Mouse (Mus musculus): ENCODE measurements around the gene Cacna1c.
"Not testable (repeated sequence)": the region's sequence is repeated elsewhere in the genome, so short reads cannot be mapped to it uniquely, and the experiment has no call there.

Cacna1c gene

DNA sequence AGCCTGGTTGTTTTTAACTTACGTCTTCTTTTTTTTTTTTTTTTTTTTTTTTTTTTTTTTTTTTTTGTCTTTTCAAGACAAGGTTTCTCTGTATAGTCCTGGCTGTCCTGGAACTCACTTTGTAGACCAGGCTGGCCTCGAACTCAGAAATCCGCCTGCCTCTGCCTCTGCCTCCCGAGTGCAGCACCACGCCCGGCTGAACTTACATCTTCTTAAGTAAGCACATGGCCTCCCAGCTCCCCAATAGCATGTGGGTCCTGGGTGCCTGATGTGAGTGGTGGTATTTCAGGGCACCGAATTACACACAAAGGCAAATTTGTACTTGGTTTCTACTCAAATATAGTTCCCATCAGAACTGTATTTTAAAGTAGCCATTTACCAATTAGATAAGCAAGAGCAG, 9.8 kb upstream of the Cacna1c start:
- not testable (repeated sequence) for DNase-seq

DNA sequence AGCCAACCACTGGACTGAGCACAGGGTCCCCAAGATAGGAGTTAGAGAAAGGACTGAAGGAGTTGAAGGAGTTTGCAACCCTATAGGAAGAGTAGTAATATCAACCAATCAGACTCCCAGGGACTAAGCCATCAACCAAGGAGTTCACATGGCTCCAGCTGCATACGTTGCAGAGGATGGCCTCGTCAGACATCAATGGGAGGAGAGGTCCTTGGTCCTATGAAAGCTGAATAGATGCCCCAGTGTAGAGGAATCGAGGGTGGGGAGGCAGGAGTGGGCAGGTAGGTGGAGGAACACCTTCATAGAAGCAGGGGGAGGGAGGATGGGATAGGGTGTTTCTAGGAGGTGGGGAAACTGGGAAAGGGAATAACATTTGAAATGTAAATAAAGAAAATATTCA, 8.7 kb upstream of the Cacna1c start:
- DNase-seq, result no peak

DNA sequence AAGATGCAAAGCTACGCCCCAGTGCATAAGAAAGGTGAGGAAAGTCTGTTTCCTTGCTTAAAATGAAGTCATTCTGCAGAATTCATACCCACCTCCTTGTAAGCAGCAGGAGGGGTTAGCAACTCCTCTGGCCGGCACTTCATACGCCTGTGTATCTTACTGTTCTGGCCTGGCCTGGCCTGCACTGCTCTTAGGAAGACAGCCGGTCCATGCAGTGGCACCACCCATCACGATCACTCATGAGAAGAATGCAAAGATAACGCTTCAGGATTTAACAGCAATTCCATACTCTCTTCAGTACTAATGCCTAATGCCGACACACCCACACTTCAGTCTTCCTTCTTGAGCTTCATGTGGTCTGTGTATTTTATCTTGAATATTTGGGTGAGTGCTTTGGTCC, 8.1 kb upstream of the Cacna1c start:
- DNase-seq, result no peak

DNA sequence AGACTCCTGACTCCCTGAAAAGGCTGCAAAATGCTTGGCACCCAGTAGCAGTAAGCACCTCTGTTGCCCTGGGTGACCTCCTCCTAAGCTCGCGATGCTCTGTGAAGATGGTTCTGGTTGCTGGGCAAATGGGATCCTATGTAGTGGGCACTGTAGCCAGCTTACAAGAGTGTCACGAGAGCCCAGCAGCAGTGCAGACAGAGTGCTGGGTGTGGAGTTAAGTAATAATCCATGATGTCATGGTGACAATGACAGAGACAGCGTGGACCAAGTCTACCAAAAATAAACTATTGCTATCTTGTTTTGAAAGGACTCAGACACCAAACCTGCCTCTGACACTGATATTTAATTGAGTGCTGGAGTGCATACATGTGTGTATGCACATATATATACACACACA, 5.4 kb upstream of the Cacna1c start:
- no peak for DNase-seq

DNA sequence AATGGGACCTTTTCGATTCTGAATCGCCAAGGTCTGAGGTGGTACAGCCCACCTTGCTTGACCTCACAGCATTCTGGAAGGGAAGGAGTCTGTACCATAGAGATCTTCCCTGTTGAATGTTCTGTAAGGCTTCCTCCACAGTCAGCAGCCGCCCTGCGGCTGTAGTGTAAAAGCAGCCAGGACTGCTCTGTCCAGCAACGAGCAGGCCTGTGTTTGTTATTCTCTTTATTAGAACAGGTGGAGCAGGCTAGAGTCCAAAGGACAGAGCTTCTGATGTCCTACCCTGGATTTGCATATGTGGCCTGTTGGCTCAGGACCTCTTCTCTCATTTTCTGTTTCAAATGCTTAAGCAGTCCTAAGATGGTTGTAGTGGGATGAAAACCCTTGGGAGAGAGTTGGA, 4.1 kb upstream of the Cacna1c start:
- no peak for DNase-seq

DNA sequence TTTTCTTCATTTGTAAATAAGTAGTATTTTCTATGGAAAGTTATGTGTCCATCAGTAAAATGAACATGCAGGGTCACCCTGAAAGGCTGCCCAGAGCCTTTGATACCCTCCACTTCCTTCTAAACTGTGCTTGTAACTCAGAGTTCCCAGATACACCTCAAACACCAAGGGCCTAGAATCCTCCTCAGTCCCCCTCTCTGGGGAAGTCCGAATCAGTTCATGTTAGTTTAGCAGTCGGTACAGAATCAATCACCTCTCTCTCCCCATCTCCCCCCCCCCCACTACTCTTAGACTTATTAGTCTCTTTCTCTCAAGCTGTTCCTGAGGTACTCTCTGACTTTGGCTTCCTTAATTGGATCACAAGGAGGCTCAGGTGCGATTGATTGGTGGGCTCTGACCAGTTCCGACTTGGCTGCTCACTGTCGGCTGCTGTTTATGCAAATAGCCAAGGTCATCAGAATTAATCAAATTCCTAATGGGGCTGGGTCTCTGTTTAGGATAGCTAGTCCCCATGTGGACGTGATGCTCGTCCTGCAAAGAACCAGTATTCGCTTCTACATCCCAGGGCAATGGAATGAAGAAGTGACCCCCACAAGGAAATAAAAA, 3.2 kb upstream of the Cacna1c start:
- no peak for DNase-seq

DNA sequence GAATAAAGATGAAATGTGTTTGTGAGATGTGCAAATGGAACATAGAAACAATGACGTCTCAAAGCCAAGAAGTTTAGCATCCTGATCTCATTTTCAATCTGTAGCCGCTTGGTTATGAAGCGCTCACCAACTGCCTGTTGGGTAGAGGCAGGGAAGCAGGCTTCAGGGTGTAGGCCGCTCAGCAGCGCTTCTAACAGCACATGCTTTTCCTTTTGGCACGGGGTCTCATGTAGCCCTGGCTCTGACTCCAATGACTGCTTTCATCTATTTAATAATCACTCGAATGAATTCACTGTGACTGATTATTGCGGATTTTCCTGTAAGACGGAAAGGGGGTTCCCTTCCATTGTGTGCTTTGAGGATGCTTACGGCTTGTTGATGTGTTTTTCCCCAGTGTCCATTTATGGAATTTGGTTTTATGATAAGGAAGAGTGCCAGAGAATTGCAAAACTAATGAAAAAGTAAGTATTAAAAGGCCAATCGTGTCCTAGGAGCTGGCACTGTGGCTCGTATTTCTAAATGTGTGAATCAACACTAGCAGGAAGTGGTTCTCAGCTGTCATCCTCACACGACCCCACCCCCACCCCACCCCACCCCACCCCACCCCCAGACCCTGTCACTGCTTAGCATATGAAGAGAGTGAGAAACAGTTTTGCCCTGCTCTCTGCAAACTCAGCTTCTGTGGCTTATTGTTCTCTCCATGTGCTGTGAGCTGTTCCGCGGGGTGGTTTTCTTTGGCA, 2.5 kb upstream of the Cacna1c start:
- no peak for DNase-seq

DNA sequence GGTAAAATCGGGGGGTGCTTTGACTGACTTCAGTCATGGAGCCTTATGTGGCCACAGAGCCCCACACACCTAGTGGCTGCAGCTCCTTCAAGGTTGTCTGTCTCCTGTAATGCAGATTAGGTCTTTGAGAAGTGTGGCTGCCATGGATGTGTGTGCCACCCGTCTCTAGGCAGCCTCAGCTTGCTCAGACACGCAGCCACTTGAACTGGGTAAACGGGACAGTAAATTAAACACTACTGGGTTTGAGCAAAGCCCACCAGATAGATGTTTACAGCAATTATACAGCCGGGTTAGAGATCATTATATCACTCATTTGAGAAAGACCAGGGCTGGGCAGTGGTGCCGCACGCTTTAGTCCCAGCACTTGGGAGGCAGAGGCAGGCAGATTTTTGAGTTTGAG, 1.6 kb downstream of the Cacna1c start:
- DNase-seq, result no peak

DNA sequence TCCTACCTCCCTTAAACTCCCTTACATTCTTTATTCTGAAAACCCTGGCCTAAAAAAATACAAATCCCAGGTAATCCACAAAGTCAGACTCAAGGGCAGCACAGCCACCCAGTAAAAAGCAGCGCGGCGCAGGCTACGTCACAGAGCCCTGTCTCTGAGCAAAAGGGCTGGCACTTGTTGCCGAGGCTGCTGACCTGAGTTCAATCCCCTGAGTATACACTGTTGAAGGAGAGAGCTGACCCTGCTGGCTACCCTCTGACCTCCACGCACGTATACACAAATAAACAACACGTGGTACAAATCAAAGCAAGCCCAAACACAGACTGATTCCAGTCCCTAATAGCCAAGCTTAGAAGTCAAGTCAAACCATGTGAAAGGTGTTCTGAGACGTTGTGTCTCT, 2.1 kb downstream of the Cacna1c start:
- no peak for DNase-seq

DNA sequence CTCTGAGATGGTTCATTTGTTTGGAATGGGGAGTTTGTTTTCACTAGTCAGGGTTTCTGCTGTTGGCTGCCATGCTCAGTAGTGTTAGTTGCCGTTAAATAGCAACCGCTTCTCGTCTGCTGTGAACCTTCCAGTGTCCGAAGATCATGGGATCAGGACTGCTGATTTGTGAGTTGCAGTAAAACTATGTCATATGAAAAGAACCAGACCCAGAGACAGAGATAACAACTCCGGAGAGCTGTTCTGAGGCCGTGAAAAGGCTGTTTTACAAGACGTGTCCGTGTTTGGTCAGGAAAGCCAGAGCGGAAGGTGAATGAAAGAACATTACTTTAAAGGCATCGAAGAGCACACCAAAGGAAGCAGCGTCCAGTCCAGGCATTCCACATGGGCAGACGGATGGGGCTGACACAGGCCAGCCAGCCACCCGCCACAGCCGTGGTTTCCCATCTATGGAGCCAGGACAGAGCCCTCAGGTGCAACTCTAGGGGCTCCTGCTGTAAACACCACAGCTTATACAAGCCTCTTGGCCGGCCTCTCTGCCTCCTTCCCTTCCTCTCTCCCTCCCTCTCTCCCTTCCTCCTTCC, 2.6 kb downstream of the Cacna1c start:
- DNase-seq, result no peak

DNA sequence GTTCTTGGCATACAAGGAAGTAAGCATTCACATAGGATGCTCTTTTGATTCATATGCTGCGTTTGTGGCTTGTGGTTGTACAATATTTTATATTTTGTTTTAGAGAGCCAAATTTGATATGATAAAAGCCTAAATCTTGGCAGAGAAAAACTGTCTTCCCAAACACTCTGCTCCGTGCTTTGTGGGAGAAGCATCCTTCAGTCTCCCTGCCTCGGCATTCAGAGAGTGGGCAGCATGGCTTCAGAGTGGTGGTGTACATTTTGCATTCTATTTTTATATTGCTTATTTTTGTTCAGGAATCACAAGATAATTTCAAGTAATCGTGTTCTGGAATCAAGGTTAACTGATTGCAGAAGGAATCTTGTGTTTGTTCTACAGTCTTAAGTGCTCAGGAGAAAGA, 4.7 kb downstream of the Cacna1c start:
- DNase-seq, result no peak

DNA sequence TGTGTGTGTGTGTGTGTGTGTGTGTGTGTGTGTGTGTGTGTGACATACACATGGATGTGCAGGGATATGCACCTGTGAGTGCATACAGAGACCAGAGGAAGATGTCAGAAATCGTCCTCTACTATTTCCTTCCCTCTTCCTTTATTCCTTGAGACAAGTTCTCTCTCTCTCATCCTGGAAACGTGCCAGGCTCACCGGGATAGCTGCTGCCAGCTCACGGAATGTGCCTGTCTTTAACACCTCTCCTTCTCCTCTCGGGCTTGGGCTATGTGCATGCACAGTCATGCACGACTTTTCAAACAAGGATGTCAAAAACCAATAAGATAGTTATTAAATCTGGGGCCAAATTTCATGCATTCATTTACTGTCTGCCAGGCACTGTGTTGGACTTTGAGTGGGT, 8.6 kb downstream of the Cacna1c start:
- DNase-seq, result peak; percentile 24 to 62

DNA sequence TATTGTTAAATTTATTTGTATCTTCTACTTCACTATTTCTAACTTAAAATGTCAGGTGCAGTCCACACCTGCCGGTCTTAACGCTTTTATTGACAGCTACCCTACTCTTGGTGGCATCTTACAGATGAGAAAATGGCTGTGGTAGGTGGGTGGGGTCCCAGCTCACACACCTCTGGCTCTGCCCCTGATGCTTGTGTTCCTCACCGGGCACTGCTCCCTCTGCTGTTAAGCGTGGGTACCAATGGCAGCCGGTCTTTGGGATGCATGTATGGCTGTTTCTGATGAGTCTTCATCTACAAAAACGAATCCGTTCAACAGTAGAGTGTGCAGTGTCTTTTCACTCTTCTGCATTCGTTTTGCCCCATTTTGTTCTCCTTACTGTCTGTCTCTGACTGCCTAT, 9.6 kb downstream of the Cacna1c start:
- peak; percentile 32 to 61 for DNase-seq

DNA sequence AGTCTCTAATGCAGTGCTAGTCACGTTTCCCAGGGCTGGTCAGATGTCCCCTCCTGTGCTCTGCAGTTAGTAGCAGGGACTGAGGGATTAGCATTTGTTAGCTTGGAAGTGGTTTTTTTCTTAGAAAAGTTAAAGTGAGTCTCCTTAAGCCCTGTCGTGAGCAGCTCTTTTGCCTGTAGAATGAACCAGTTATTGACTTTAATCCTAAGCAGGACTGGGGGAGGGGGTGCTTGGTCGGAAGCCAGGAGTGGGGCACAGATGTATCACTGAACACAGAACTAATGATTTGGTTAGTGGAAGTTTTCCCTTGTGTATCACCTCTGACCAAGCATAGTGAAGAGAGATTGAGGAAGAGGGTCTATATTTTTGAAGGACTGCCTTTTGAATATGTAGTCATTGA, 12.4 kb downstream of the Cacna1c start:
- DNase-seq, result no peak

DNA sequence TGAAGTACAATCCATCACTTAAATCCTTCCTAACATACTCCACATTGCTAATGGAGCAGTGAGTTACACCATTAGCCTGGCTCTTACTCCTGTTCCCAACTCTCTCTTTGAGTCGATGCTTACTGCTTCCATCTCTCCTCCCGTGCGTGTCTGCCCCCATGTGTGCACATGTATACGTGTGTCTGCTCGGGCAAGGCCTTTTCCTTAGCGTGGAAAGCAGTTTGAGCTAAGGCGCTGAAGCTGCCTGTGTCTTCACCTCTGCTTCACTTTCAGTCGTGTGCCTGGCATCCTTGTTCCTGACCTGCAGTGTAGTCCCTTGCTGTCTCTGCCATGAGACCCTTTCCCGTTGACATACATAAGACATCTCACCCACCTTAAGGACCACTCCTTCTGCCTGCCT, 14.0 kb downstream of the Cacna1c start:
- DNase-seq, result no peak

DNA sequence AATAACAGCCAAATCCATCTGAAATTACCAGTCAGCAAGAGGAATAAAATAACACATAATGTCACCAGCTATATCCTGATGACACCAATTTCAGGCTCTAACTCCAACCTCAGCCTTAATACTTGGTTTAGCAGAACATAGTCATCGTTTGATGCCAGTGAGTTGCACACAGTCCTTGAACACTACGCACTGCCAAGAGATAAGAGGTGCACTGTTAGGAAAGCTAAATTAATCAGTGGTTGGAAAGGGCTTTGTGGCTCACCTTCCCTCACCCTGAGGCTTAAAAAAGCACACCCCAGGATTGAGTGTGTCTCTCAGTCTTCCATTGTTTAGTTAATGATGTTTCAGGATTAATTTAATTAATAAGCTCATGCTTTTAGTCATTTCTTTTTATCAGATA, 16.0 kb downstream of the Cacna1c start:
- no peak for DNase-seq

DNA sequence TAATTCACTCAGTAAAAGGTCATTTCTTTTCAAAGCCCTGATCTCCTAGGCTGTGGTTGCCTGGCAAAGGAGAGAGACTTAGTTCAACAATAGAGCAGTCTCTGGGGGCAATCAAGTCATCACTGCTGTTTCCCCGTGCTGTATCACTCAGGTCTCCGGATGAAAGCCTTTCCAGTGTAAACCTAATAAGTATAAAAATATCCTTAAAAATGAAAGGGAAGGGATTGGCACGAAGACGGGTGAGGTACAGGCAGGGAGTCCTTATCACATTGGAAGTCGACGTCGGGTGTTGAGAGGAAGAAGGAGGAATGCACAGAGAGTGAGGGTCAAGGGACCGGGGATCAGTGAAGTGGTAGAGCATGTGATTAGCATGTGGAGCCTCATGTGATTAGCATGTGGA, 19.1 kb downstream of the Cacna1c start:
- DNase-seq, result no peak

DNA sequence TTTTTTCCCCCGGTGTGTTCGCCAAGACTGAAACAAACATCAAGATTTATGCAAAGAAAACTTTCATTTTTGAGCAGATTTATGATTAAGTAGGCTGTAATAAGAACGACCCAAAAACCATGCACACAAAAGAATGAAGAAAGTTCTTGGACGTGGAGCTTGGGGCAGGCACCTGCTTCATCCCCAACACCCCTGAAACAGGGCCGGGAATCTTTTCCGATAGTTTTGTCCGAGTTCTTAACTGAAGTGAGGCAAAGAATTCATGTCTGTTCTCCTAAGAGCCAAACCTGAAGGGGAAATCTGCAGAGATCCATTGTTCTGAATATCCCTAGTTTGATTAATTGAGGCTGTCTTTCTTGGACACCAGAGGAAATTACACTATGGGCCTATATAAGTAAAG, 20.1 kb downstream of the Cacna1c start:
- DNase-seq, result no peak

DNA sequence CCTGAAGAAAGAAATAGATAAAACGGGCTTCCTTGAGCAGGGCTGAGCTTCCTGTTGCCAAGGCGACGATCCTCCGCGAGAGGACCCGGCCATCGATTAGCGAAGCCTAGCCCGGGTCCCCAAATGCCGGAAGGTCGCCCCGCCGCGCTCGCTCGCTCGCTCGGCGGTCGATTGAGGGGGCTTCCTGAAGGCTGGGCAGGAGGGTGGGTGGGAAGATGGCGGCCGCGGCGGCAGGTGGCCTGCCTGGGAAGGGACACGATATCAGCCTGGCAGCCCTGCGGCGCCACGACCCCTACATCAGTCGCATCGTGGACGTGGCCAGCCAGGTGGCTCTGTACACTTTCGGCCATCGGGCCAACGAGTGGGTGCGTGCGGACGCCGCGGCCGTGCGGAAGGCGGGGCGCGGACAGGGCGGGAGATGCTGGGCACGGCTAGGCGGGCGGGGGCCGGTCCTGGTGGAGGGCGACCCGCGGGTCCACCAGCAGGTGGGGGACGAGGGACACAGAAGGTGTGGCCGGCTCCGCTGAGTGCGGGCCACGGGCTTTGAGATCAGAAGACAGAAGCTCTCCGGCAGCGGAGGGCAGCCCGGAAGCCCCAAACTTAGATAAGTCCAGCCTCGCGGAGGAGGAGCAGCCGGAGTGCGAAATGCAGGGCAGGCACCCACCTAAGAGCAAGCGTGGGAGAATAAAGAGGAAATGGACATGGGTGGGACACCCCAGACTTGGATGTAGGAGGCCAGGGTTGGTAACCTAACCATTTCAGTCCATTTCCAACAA, 21.0 kb downstream of the Cacna1c start, which contains the start of gene Dcp1b:
Gene Dcp1b, plus strand, starts transcription at position 176 of the 776 bp plus-strand sequence.
- DNase-seq, result peak; percentile 91 to 95

DNA sequence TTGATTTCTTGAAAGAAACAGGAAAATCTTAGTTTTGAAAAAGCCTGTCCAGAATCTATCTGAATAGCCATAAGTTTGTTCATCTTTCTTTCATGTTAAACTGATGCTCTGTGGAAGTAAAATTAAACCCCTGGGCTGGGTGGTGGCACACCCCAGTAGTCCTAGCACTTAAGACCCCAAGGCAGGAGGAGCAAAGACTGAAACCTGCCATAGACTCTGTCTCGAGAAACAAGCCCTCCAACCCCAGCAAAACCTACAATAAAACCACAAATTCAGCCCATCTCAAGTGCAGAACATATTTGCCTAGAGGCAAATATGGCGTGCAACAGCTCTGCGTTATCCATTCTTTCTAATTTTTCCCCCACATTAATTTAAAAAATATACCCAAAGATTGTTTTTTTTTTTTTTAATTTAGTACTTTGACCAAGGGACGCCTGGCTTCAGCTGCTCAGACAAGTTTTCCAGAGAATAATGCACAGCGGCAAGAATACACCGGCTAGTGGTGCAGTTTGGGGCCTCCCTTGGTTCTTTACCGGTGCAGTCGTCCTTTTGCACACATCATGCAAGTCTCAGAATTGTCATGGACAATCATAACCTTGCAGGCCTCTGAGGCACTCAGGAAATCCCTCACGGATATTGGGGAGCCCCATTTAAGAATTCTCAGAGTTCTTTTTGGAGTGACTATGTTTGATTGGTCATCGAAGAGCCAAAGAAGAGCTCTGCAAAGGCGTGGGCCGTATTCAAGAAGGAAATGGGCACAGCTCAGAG, 21.7 kb downstream of the Cacna1c start:
- no peak for DNase-seq

DNA sequence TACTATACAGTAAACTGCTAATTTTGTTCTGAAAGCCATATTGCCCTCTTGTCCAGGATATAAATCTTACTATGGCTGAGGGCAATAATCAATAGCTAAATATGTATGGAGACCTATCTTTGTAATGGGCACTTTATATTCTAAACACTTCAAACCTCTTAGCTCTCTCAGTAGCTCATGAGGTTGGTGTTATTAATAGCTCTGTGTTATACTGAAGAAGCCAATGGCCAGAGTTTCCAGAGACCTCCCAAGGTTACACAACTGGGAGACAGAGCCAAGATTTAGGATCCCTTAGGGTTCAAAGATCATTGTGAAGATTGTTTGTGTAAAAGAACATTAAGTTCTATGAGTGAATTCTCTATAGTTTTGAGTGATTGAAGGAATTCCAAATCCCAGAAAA, 30.5 kb downstream of the Cacna1c start:
- no peak for DNase-seq

DNA sequence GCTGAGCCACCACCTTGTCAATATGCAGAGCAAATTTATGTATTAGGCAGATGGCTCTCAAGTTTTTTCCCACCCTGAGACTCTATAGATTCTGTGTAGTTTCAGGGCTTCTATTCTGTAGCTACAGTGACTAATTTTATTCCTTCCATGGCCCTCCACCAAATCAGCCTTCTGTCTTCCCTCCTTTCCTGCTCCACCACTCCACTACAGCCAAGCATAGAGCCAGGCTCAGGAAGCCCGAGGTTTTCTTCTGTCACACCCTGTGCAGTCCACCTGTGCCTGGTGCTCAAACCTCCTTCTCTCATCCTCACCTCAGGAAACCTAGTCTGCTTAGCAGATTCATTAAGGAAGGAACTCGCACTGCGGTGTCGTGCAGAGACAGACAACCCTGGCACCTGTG, 51.1 kb downstream of the Cacna1c start:
- no peak for DNase-seq

DNA sequence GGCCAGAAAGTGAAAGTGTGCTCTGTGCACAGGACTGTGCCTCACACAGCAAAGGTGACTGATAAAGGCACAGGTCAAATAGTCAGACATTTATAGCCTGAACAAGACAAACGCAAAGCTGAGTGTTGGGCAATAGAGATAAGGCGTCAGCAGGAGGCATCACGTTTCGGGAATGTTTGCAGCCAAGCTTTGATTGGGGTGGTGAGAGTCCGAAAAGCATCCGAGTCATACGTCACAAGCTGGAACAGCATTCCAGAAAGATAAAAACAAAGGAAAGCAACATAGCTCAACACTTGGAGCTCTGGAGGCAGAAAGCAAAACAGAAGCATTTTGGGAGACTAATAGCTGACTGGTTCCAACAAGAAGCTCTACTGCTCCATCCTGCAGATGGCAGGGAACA, 56.7 kb downstream of the Cacna1c start:
- no peak for DNase-seq
